Mouse (Mus musculus): ENCODE measurements around the gene Phkb.
A peak's percentile ranks its signal among the peaks of the same experiment; 100 is the strongest.

Gene Phkb

GRCm38 (mm10) chr8:85958391-85958790 lies 117.6 kb downstream of the Phkb start:
- no peak for DNase-seq

GRCm38 (mm10) chr8:85959880-85960279 lies 119.1 kb downstream of the Phkb start:
- no peak for DNase-seq

DNA sequence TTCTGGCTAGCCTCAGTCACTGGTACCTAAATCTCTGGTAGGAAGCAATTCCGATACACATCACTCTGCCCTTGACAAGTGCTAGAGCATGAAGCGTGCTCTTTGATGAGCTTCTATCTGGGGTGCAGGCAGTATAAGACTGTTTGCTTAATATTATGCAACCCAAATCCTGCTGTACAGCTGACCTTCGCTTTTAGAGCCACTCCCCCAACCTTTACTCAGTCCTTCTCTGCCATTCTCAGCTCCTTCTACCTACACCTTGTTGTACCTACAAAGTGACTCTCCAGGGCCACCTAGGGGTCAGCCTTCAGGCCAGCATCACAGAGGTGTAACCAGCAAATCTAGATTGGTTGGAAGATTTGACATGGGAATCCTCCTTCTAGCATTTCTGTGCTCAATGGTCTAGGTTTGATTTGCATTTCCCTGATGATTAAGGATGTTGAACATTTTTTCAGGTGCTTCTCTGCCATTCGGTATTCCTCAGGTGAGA lies 136.9 kb downstream of the Phkb start:
- peak in 1 of 2 experiments; percentile 3 for DNase-seq

DNA sequence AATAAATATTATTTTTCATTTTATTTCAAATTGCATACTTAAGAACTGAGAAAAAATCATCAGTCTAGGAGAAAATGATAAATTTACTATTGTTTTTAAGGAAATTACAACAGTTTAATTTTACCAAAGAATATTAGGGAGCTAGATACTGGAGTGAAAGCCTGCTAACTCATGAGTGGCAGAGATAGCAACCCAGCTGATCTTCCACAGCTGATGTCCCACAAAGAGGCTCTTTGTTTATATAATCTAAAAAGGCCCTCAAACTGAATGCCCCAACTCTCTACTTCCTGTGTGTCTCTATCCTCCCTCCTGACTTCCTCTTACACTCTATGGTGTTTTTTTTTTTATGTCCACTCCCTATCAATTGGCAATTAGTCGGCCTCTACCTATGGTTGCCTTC lies 152.2 kb downstream of the Phkb start:
- no peak for DNase-seq

GRCm38 (mm10) chr8:85993661-85994060 lies 152.9 kb downstream of the Phkb start:
- no peak for DNase-seq

DNA sequence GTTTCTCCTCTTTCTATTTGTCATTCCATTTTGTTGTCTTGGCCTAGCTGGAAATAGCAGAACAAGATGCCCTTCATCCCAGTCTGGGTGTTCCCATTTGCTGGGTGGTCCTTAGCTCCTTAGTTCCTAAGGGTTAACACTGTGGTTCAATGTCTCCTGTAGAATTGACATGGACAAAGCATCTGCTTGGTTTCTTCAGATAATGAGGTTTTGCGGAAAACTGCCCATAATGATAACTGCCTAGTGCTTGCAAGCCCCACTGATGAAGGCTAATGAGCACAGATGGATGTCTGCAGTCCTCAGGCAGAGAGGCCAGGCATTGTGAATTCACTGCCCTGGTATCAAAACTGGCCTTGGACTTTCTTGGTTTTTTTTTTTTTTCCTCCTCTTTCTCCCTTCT lies 155.2 kb downstream of the Phkb start:
- DNase-seq = no peak

GRCm38 (mm10) chr8:86006485-86006884 lies 165.7 kb downstream of the Phkb start:
- no peak for DNase-seq

- DNase-seq = no peak
Measured at GRCm38 (mm10) chr8:86016806-86017205, 176.0 kb downstream of the Phkb start.

DNA sequence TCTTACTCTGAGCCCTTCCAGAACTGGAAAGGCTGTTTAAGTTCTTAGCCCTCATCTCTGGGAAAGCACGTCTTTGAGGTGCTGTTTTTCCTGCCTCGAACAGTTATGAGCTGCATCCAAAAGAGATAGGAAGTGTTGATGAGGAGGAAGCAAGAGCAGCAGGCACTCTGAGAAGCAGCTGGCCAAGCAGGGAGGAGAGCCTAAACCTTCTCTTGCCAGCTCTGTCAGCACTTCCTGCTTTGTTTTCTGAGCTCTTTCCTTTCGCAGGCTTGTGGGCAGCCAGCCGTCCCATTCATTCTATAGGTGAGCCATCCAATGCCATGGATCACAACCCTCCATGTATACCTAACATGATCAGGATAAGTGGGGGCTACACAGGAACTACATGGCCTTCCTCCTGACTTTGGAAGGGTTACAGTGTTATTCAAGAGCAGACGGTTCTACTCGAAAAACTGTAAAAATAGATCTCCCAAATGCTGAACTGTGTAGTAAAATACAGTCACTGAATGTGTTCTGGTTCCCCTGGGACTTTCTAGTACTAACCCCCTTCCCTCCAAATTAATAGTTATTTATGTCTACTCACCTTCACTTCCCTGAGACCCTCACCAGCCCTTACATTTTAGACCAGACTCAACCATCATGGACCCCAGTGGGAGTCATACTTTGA lies 188.0 kb downstream of the Phkb start:
- DNase-seq = no peak

DNA sequence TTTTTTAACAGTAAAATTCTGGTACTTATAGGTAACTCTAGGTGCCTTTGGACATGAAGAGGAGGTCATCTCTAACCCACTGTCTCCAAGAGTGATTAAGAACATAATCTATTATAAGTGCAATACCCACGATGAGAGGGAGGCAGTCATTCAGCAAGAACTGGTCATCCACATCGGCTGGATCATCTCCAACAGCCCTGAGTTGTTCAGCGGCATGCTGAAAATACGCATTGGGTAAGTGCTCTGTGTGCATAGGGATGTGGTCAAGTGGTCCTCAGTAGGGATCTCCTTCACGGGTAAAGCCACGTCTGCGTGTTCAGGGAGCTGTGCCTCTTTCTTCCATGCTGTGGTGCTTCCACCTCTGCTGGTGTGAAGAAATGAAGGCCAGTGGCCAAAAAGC lies 188.7 kb downstream of the Phkb start:
- DNase-seq = no peak

GRCm38 (mm10) chr8:86034662-86035365 lies 194.1 kb downstream of the Phkb start:
- DNase-seq = no peak

DNA sequence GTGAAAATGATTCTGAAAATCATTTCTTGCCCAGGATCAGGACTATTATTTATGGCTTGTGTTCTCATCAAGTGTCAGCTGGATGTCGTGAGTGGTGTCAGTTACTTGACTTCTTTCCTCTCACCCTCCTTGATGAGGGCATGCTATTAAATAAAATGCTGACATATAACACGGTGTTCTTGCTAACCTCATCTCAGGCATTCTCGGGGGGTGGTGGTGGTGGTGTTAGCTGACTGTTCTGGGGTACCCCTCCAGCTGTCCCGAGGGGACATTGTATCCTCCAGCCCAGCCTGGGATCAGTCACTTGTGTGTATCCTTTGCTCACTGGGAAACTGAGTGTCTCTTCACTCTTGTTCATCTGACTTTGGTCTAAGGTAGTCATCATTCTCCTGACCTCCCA lies 194.6 kb downstream of the Phkb start:
- no peak for DNase-seq

DNA sequence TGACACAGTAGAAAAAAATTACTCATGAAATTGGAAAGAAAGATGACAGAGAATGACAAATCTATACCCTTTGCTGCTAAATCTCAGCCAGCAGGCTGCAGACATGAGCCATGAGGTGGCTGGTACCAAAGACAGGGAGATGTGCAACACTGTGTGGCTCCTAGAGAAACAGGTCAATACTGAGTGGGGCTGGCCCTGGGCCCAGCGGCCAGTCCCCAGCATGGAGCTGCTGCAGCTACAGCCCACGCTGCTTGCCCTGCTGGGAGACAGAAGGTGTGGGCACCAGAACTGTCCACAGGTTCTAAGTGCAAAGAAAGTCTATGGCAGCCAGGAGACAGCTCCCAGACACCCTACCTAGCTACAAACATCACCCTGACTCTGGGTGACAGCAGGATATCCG lies 197.7 kb downstream of the Phkb start:
- no peak for DNase-seq

- no peak for DNase-seq
Measured at GRCm38 (mm10) chr8:86042049-86042448, 201.3 kb downstream of the Phkb start.

DNA sequence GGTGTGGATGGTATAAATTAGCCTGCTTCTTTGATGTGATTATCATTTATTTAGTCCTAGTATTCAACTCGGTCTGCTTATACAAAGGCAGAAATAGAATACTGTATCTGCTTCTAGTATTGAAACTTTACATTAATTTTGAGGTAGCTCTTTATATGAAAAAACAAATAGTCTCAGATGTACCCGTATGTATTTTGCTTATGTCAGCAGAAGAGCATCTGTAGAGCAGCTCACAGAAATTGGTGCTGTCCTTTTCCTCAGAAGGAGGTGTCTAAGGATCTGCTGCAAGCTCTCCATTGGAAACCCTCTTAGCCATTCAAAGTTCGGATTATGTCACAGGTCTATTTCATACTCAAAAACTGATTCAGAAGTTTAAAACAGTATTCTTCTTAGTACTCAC lies 210.1 kb downstream of the Phkb start:
- no peak for DNase-seq

DNA sequence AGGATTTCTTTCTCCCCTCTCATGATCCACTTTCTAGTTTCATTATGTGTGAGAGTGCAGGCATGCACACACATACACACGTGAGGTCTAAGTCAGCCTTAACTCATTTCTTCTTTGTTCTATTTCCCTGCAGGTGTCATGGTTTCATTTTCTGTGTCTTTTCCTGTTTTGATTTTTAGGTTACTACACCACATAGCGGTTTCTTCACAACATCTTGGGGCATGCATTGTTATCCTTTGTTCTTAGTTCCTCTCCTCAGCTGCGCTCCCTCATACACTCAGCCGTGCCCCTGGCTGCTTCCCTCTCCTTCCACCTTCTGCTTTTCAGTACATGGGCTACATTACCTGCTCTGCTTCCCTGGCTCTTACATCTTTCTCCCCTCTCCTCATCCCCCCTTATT lies 211.2 kb downstream of the Phkb start:
- no peak for DNase-seq

DNA sequence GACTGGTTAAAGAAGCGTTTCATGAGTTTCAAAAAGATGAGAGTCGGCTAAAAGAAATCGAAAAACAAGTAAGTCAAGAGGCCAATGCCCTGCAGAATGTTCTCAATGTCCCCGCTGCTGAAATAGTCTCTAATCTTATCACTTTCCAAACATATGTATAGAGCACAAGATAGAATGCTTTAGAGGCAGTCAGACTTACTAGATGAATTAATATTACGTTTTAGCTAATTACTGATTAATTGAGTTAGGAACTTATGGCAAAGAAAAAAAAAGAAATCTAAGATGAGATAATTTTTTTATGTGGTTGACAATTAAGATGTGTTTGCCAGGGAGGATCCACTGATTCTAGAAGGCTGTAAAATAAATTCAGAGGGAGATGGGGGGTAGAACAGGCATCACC lies 217.9 kb downstream of the Phkb start:
- DNase-seq = no peak

- peak in 1 of 2 experiments; percentile 7 for DNase-seq
Measured at GRCm38 (mm10) chr8:86059130-86059529, 218.4 kb downstream of the Phkb start.

DNA sequence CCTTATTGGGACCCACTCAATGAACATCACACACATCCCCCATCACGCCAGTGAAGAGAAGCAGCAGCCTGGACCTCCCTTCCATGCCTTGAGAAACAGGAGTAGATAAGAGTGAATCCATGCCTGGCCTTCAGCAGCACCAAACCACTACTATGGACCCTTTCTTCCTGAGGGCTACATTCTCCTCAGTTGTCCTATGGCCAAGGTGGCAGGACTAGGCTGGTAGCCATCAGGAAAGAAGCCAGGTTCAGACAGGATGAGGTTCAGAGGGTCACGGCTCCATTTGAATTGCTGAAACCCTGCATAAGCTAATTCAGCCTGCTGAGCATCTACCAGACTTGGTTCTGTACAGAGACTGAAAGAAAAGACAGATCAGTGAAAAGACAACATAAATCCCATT lies 222.7 kb downstream of the Phkb start:
- DNase-seq = no peak

GRCm38 (mm10) chr8:86079433-86079832 lies 238.7 kb downstream of the Phkb start:
- DNase-seq = no peak

- peak in 1 of 2 experiments; percentile 10 for DNase-seq
Measured at GRCm38 (mm10) chr8:86083346-86083745, 242.6 kb downstream of the Phkb start.

DNA sequence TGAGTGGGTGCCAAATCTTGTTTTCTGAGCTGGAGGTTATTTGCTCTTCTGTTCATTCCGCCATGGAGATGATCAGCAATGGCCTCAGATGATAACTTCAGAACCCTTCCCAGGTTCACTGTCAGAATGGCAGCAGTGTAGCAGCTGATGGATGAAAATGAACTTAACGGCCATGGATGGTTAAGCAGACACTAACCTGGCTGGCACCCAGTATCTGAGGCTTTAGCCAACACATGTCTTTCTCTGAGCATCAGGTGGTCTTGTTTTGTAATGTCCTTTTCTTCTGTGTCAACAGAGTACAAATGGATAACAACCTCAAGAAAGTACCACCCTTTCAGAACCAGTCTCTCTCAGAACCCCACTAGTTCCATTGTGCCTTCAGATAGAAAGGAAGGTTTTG lies 246.0 kb downstream of the Phkb start:
- no peak for DNase-seq

DNA sequence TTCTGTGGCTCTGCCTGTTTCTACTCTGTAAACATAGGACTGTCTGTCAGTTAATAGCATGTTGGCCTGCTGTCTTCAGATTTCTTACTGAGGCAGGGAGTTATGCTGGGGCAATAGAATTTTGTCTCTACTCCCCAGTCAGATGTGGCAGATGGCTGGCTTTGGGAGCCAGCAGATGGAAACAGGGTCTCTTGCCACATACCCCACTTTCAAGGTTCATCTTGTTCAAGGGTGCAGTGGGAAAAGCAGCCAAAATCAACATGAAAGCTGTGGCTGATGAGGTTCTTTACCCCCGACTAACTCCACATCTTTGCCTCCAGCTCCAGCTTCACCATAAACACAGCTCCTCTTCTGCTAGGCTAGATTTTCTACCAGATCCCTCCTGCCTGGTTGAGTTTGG lies 246.7 kb downstream of the Phkb start:
- no peak for DNase-seq

DNA sequence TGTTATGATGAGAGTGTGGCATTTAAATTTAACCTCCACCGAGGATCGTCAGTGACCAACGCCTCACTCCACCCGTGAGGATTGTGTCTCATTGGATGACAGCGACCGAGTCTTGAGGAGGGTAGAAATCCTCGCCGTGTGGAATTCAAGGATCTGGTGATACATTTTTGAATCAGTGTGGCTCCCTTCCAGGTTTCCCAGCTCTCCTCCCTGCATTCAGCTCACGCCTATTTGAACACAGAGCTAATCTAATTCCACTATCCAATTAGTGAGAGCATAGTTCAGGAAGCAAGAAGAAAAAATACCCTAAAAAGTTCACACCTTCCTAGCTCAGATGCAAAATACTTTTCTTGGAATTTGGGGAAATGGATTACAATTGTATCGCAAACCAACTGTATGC lies 249.9 kb downstream of the Phkb start:
- no peak for DNase-seq
